Mouse (Mus musculus) embryo, embryonic 11.5 days (tissue): ENCODE measurements around the gene Drd2.

ENCODE experiments used
- DNase-seq: peaks from one replicate; pipeline ENCODE4 v3.0.0-alpha.2; 2012; ENCODE audit warnings: low read depth, low spot score

Gene Drd2

GRCm38 (mm10) chr9:49450491-49450890, 110.1 kb downstream of the Drd2 start:
- no peak for DNase-seq

- DNase-seq = no peak
Measured at GRCm38 (mm10) chr9:49452396-49452795, 112.0 kb downstream of the Drd2 start.

- DNase-seq = no peak
Measured at GRCm38 (mm10) chr9:49456136-49456535, 115.7 kb downstream of the Drd2 start.
